Mouse (Mus musculus) 3134 (cell line): ENCODE data around the gene Rhot2.

Experiments used
- DNase-seq: peaks from one replicate; pipeline ENCODE4 v3.0.0-alpha.2; 2011; ENCODE audit warnings: low spot score; ENCODE audit not compliant: insufficient read length; ENCODE audit errors: extremely low read depth

Gene Rhot2

GRCm38 (mm10) chr17:25844396-25844901 is at the start of gene Rhot2:
Gene Rhot2 (minus strand): TSS chr17:25844851.
- DNase-seq, result peak; percentile 89

GRCm38 (mm10) chr17:25893975-25894617 is 49.4 kb upstream of the Rhot2 start:
- no peak for DNase-seq

GRCm38 (mm10) chr17:25888837-25889236 is 44.2 kb upstream of the Rhot2 start:
- DNase-seq, result no peak

GRCm38 (mm10) chr17:25887467-25887866 is 42.8 kb upstream of the Rhot2 start:
- DNase-seq, result no peak

- DNase-seq, result no peak
These were observed 42.2 kb upstream of the Rhot2 start for GRCm38 (mm10) chr17:25886806-25887205.

DNA sequence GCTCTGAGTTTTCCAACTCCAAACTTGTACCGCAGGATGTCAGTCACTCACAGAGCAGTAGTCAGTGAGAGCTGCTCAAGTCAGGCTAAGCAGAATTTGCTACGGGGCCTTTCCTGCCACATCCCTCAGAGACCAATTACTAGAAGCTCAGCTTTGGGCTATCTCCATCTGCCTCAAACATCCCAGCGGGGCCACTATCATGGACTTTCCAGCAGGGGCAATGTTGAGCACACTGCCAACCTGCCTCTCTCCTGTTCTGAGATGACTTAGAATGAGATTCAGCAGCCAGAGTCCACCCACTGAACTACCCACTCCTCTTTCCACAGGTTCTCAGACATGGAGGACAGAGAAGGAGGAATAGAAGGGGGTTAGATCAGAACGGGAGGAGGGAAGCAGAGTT is 41.0 kb upstream of the Rhot2 start:
- no peak for DNase-seq

- DNase-seq, result no peak
These were observed 39.2 kb upstream of the Rhot2 start for GRCm38 (mm10) chr17:25883824-25884223.

- DNase-seq, result no peak
These were observed 38.6 kb upstream of the Rhot2 start for GRCm38 (mm10) chr17:25883268-25883667.

DNA sequence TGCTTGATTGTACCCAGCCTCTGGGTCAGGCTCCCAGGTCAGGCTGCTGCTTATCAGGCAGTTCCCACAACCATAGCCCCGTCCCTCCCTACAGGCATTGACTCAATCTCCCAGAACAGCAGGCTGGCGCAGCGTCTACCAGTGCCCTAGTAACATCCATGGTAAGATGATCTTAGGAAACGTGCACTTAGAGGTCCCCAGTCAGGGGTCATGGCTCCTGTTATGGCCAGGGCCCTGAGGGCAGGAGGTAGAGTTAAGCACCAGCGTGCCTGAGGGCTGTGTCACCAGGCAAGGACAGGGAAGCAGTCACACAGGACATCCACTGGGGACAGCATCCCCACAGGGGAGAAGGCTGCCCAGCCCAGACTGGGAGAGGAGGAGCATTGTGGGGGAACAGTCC is 37.7 kb upstream of the Rhot2 start:
- no peak for DNase-seq

- DNase-seq, result no peak
These were observed 37.0 kb upstream of the Rhot2 start for GRCm38 (mm10) chr17:25881691-25882090.

DNA sequence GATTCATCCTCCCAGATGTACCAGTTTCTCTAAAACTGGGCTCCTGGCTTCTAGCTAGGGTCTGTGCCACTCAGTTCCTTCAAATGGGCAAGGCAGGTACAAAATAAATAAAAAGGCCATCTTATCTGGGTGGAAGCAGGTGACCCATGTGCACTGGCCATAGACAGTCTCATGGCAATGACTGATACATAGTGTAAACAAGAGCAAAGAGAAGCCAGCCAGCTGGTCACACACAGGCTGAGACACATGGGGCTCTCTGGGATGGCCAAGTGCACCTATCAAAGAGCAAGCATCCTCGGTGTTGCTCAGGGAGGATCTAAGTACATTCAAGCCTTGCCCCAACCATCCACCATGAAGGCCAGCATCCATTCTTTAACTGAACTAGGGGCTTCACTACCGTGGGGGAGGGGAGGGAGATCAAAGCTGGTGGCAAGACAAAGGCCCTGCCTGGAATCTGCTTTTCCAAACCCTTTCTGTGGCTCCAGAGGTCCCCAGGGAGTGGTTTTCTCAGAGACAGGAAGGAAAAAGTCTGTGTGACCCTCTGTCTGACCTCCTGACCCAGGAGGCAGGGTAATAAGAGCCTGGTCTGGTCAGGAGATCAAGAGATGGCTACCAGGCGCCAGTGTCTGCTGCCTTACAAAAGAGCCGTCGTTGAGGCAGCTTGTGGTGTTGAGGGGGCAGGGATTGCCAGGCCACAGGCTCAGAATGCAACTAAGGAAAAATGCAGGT is 36.4 kb upstream of the Rhot2 start:
- no peak for DNase-seq

GRCm38 (mm10) chr17:25880196-25880910 is 35.7 kb upstream of the Rhot2 start, which contains the start of gene Wfikkn1:
Gene Wfikkn1 (minus strand): TSS chr17:25880858.
- no peak for DNase-seq

DNA sequence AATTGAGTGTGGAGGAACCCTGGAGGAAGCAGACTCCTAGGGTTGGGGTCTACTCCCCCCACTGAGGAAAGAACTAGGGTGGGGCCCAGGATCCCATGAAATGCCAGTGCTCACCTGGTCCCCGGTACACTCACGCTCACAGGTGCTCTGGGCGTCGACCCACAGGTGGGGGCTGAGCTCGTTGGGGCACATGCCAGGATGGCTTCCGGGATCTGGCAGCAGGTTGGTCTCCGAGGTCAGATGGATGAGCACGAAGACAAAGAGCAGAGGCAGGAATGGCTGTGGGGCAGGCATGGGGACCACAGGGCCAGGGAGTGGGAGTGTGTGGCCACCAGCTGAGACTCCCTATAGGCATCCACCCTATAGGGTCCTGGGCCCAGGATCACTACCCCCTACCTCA is 35.1 kb upstream of the Rhot2 start:
- no peak for DNase-seq

- no peak for DNase-seq
These were observed 34.6 kb upstream of the Rhot2 start for GRCm38 (mm10) chr17:25879261-25879660.

DNA sequence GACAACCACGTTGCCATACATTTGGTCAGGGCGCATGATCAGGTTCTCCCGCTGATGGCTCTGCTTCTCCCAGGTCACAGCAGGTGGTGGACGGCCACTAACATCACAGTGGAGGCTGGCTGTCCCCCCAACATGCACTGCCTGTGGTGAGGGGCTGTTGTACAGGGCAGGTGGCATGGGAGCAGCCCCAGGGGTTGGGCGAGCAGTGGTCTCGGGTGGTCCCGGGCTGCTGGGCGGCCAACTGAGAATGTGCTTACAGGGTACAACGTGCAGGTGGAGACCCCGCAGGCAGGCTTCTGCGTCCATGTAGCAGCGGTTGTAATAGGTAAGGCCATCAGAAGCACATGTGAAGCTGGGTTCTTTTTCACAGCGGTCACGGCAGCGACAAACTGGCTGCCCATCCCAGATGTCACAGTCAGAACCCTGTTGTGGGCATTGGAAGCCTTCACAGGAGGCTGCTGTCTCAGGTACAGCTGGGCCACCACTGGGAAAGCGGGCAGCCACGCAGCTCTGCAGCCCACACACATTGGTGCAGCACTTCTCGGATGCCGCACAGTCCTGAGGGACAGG is 34.0 kb upstream of the Rhot2 start:
- no peak for DNase-seq

- no peak for DNase-seq
These were observed 33.3 kb upstream of the Rhot2 start for GRCm38 (mm10) chr17:25877741-25878610.

GRCm38 (mm10) chr17:25877025-25877424 is 32.4 kb upstream of the Rhot2 start:
- DNase-seq, result no peak

DNA sequence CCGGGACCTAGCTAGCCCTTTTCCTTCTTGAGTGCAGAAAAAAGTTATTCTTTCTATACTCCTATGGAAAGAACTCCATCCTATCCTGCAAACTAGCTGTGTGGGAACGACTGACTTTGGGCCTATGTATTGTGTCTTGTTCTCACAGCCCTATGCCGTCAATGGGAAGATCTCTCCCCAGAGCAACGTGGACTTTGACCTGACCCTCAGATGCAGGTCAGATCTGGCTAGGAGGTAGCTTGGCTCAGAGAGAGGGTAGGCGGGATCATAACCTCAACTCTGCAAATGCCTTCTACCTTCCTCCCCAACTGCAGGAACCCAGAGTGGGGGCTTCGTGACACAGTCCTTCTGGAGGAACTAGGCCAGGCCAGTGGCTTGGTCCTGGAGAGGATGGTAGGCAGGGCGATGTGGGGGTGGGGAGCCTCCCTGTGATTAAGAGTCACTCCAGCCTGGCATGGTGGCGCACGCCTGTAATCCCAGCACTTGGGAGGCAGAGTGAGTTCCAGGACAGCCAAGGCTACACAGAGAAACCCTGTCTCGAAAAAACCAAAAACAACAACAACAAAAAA is 31.8 kb upstream of the Rhot2 start:
- no peak for DNase-seq

GRCm38 (mm10) chr17:25875171-25876136 is 30.8 kb upstream of the Rhot2 start:
- peak; percentile 92 for DNase-seq
